Mouse (Mus musculus): ENCODE data around the gene Nab2. TPM values are rescaled to one million over a fixed set of nuclear protein-coding genes. Genes with fewer than 3 reads are reported as not detected.

The Nab2 gene
- polyA plus RNA-seq, 1 experiment = 79.2 TPM

- no peak for DNase-seq
- Histone ChIP-seq H3K4me1 (replicated peaks; ENCODE audit: control insufficient read depth, insufficient read depth, low read length) (peaks cover 12% of the 10 kb centered on the region), H3K27me3 (ENCODE audit: control insufficient read depth, insufficient read depth, low read length) (no peaks in the 10 kb centered on the region), H3K27ac (ENCODE audit: control insufficient read depth, insufficient read depth, low read length) (no peak overlapping the region), H3K4me3 (ENCODE audit: control insufficient read depth, insufficient read depth, low read length) (peak overlapping the region; percentile 48), H3K36me3 (ENCODE audit: control insufficient read depth, insufficient read depth, low read length) (no peaks in the 10 kb centered on the region)
- 8% methylated on average over 13 of the region's 13 CpGs for WGBS
- TF ChIP-seq POLR2A (IDR thresholded peaks at IDR 0.05; ENCODE audit: control insufficient read depth, extremely low read depth, insufficient read depth, low read length, poor library complexity) (no peak), CTCF (IDR thresholded peaks at IDR 0.05; ENCODE audit: borderline replicate concordance, control insufficient read depth, extremely low read depth, insufficient read depth, low read length, poor library complexity) (no peak)
Measured at GRCm38 (mm10) chr10:127622057-127622392, 46.3 kb downstream of the Nab2 start.

GRCm38 (mm10) chr10:127621191-127622056, 46.9 kb downstream of the Nab2 start:
- no peaks in the 10 kb centered on the region for H3K27me3 ChIP-seq (ENCODE audit: control insufficient read depth, insufficient read depth, low read length)
- H3K36me3 ChIP-seq (ENCODE audit: control insufficient read depth, insufficient read depth, low read length) = no peaks in the 10 kb centered on the region
- H3K27ac ChIP-seq (ENCODE audit: control insufficient read depth, insufficient read depth, low read length) = no peak overlapping the region
- TF ChIP-seq POLR2A (IDR thresholded peaks at IDR 0.05; ENCODE audit: control insufficient read depth, extremely low read depth, insufficient read depth, low read length, poor library complexity) (no peak), CTCF (IDR thresholded peaks at IDR 0.05; ENCODE audit: borderline replicate concordance, control insufficient read depth, extremely low read depth, insufficient read depth, low read length, poor library complexity) (no peak)
- peak overlapping the region; percentile 48 for H3K4me3 ChIP-seq (ENCODE audit: control insufficient read depth, insufficient read depth, low read length)
- under 1% methylated on average over 39 of the region's 39 CpGs for WGBS
- peaks cover 12% of the 10 kb centered on the region for H3K4me1 ChIP-seq (replicated peaks; ENCODE audit: control insufficient read depth, insufficient read depth, low read length)
- DNase-seq = peak; percentile 63

GRCm38 (mm10) chr10:127620406-127621190, 47.8 kb downstream of the Nab2 start, which contains the start of gene Lrp1:
TSS of gene Lrp1 (minus strand) at chr10:127621148.
- Histone ChIP-seq H3K27me3 (ENCODE audit: control insufficient read depth, insufficient read depth, low read length) (no peaks in the 10 kb centered on the region), H3K4me3 (ENCODE audit: control insufficient read depth, insufficient read depth, low read length) (peak within 1 kb of the TSS; percentile 48), H3K36me3 (ENCODE audit: control insufficient read depth, insufficient read depth, low read length) (no peaks in the 10 kb centered on the region), H3K27ac (ENCODE audit: control insufficient read depth, insufficient read depth, low read length) (no peak within 1 kb of the TSS), H3K4me1 (replicated peaks; ENCODE audit: control insufficient read depth, insufficient read depth, low read length) (peaks cover 12% of the 10 kb centered on the region)
- DNase-seq = peak; percentile 27
- no peak for TF ChIP-seq POLR2A (IDR thresholded peaks at IDR 0.05; ENCODE audit: control insufficient read depth, extremely low read depth, insufficient read depth, low read length, poor library complexity)
- TF ChIP-seq CTCF (IDR thresholded peaks at IDR 0.05; ENCODE audit: borderline replicate concordance, control insufficient read depth, extremely low read depth, insufficient read depth, low read length, poor library complexity) = no peak
- 22% methylated on average over 30 of the region's 32 CpGs for WGBS

- H3K27ac ChIP-seq (ENCODE audit: control insufficient read depth, insufficient read depth, low read length) = no peak overlapping the region
- no peak for DNase-seq
- no peaks in the 10 kb centered on the region for H3K36me3 ChIP-seq (ENCODE audit: control insufficient read depth, insufficient read depth, low read length)
- no peaks in the 10 kb centered on the region for H3K27me3 ChIP-seq (ENCODE audit: control insufficient read depth, insufficient read depth, low read length)
- H3K4me1 ChIP-seq (replicated peaks; ENCODE audit: control insufficient read depth, insufficient read depth, low read length) = peaks cover 16% of the 10 kb centered on the region
- TF ChIP-seq POLR2A (IDR thresholded peaks at IDR 0.05; ENCODE audit: control insufficient read depth, extremely low read depth, insufficient read depth, low read length, poor library complexity) (no peak), CTCF (IDR thresholded peaks at IDR 0.05; ENCODE audit: borderline replicate concordance, control insufficient read depth, extremely low read depth, insufficient read depth, low read length, poor library complexity) (no peak)
- H3K4me3 ChIP-seq (ENCODE audit: control insufficient read depth, insufficient read depth, low read length) = no peak overlapping the region
- 82% methylated on average over 12 of the region's 12 CpGs for WGBS
Measured at GRCm38 (mm10) chr10:127619941-127620405, 48.4 kb downstream of the Nab2 start.

- Histone ChIP-seq H3K4me1 (replicated peaks; ENCODE audit: control insufficient read depth, insufficient read depth, low read length) (peaks cover 23% of the 10 kb centered on the region), H3K27me3 (ENCODE audit: control insufficient read depth, insufficient read depth, low read length) (no peaks in the 10 kb centered on the region), H3K4me3 (ENCODE audit: control insufficient read depth, insufficient read depth, low read length) (no peak overlapping the region), H3K27ac (ENCODE audit: control insufficient read depth, insufficient read depth, low read length) (no peak overlapping the region), H3K36me3 (ENCODE audit: control insufficient read depth, insufficient read depth, low read length) (no peaks in the 10 kb centered on the region)
- TF ChIP-seq POLR2A (IDR thresholded peaks at IDR 0.05; ENCODE audit: control insufficient read depth, extremely low read depth, insufficient read depth, low read length, poor library complexity) (no peak), CTCF (IDR thresholded peaks at IDR 0.05; ENCODE audit: borderline replicate concordance, control insufficient read depth, extremely low read depth, insufficient read depth, low read length, poor library complexity) (no peak)
- DNase-seq = no peak
- WGBS = 73% methylated on average over 8 of the region's 8 CpGs
Measured at GRCm38 (mm10) chr10:127619119-127619721, 49.1 kb downstream of the Nab2 start.

- H3K4me1 ChIP-seq (replicated peaks; ENCODE audit: control insufficient read depth, insufficient read depth, low read length) = peaks cover 27% of the 10 kb centered on the region
- TF ChIP-seq POLR2A (IDR thresholded peaks at IDR 0.05; ENCODE audit: control insufficient read depth, extremely low read depth, insufficient read depth, low read length, poor library complexity) = no peak
- TF ChIP-seq CTCF (IDR thresholded peaks at IDR 0.05; ENCODE audit: borderline replicate concordance, control insufficient read depth, extremely low read depth, insufficient read depth, low read length, poor library complexity) = no peak
- H3K36me3 ChIP-seq (ENCODE audit: control insufficient read depth, insufficient read depth, low read length) = no peaks in the 10 kb centered on the region
- H3K27me3 ChIP-seq (ENCODE audit: control insufficient read depth, insufficient read depth, low read length) = no peaks in the 10 kb centered on the region
- H3K4me3 ChIP-seq (ENCODE audit: control insufficient read depth, insufficient read depth, low read length) = no peak overlapping the region
- no peak for DNase-seq
- WGBS = 64% methylated on average over 6 of the region's 6 CpGs
- no peak overlapping the region for H3K27ac ChIP-seq (ENCODE audit: control insufficient read depth, insufficient read depth, low read length)
Measured at GRCm38 (mm10) chr10:127618173-127618572, 50.2 kb downstream of the Nab2 start.
